Mouse (Mus musculus): ENCODE data around the gene Wdr93.
"Not testable (repeated sequence)": the region's sequence is repeated elsewhere in the genome, so short reads cannot be mapped to it uniquely, and the experiment has no call there.

Gene Wdr93

DNA sequence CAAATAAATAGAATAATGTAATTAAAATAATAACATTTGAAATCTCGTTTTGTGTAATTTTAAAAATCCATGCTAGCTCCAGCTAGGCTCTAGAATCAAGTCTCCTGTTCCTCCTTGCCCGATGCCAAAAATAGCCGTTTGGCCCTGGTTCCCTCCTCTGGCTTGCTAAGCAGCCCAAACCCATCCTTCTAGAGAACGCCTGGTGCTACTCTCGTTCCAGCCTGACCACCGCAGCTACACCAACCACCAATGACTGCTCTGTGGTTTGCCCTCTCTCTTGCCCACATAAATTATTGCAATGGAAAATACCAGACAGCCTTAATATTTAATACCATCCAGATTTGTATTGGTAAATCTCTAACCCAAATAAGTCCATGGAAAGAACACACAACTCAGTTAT, 4.7 kb downstream of the Wdr93 start:
- no peak for DNase-seq (ENCODE audit: low read depth, low spot score)

DNA sequence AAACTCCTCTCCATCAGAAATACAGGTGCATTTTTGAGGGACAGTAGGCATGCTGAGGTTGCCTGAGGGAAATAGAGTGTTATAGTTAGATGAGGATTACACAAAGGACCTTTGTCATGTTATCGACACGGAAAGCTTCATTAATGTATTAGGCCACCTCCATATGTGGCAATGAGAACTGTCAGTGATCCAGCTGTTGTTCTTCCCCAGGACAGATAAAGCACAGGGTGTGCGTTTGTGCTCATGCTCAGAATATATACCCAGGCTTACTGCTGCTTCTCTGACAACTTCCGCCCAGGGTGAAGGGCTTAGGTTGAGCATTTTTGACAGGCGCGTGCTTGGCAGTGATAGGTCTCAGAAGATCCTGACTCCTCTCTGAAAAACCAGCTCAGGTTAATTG, 6.5 kb downstream of the Wdr93 start:
- no peak for DNase-seq (ENCODE audit: low read depth, low spot score)

GRCm38 (mm10) chr7:79756334-79756733, 13.4 kb downstream of the Wdr93 start:
- DNase-seq (ENCODE audit: low read depth, low spot score) = no peak

DNA sequence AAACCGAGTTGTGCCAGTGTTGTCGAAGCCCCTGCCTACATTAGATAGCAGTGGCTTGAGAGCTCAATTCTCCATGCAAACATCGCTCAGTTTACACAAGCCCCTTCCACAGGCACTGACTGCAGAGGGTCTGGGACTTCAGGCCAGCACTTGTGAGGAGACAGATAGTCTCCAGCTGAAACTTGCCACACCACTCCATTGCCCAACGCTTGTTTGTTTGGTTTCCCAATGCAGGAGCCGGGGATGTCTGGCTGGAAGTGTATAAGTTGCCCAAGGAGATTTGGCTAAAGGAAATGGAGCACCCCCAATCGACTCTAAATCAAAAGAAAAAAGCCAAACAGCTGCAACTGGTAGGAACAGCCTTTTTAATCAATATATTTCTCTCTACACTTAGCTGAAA, 15.2 kb downstream of the Wdr93 start:
- no peak for DNase-seq (ENCODE audit: low read depth, low spot score)

GRCm38 (mm10) chr7:79759766-79760165, 16.8 kb downstream of the Wdr93 start:
- DNase-seq (ENCODE audit: low read depth, low spot score) = no peak

- DNase-seq (ENCODE audit: low read depth, low spot score) = no peak
These were observed 18.3 kb downstream of the Wdr93 start for GRCm38 (mm10) chr7:79761124-79761876.

- no peak for DNase-seq (ENCODE audit: low read depth, low spot score)
These were observed 19.1 kb downstream of the Wdr93 start for GRCm38 (mm10) chr7:79762106-79762505.

- no peak for DNase-seq (ENCODE audit: low read depth, low spot score)
These were observed 23.0 kb downstream of the Wdr93 start for GRCm38 (mm10) chr7:79765991-79766390.

DNA sequence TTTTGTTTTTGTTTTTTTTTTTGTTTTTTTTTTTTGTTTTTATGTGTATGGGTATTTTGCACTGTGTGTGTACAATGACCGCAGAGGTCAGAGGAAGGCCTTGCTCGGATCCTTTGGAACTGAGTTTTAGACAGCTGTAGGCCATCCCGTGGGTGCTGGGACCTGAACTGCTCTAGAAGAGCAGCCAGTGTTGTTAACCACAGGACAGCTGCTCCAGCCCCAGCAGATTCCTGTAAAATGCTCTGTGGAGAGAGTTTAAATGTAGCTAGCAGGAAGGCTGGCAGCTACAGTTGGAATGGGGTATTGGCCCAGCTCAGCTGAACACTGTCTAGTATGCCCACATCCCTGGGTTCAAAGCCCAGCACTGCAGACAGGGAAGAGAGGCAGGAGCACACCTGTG, 26.7 kb downstream of the Wdr93 start:
- no peak for DNase-seq (ENCODE audit: low read depth, low spot score)

GRCm38 (mm10) chr7:79771561-79772512, 28.9 kb downstream of the Wdr93 start:
- DNase-seq (ENCODE audit: low read depth, low spot score) = peak; percentile 64

- DNase-seq (ENCODE audit: low read depth, low spot score) = peak; percentile 77
These were observed 38.0 kb downstream of the Wdr93 start for GRCm38 (mm10) chr7:79780647-79781626.

GRCm38 (mm10) chr7:79781826-79782515, 39.0 kb downstream of the Wdr93 start:
- DNase-seq (ENCODE audit: low read depth, low spot score) = no peak

DNA sequence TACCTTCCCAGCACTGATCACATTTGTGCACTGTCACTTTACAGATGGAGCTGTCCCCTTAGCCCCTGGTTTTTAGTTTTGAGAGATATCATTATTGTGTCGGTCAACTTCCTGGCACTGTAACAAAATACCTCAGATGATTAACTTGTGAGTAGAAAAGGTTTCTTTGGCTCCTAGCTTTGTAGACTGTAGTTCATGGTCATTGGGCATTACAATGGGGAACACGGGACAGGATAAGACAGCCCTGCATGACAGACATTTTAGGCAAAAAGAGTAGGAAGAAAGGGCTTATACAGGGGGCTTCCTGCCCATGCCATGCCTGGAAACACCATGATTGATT, 39.5 kb downstream of the Wdr93 start:
- no peak for DNase-seq (ENCODE audit: low read depth, low spot score)

DNA sequence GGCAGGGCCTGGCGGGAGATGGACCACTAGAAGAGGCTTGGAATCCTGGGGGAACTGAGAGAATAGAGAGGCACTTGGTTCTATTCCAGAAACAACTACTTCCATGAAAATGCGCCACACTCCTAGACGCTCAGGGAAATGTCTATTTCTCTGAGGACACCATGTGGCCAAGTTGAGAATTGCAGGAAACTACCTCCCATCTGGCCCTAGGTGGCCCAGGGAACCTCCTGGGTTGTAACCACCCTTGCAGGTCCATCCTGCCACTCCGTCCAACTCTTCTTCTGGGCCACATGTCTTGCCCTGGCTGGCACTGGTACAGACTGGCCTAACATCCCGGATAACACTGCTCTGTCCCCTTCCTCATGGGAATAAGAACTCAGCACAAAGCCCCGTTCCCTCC, 43.3 kb downstream of the Wdr93 start:
- DNase-seq (ENCODE audit: low read depth, low spot score) = peak; percentile 80

GRCm38 (mm10) chr7:79789812-79790211, 46.8 kb downstream of the Wdr93 start:
- not testable (repeated sequence) for DNase-seq (ENCODE audit: low read depth, low spot score)

DNA sequence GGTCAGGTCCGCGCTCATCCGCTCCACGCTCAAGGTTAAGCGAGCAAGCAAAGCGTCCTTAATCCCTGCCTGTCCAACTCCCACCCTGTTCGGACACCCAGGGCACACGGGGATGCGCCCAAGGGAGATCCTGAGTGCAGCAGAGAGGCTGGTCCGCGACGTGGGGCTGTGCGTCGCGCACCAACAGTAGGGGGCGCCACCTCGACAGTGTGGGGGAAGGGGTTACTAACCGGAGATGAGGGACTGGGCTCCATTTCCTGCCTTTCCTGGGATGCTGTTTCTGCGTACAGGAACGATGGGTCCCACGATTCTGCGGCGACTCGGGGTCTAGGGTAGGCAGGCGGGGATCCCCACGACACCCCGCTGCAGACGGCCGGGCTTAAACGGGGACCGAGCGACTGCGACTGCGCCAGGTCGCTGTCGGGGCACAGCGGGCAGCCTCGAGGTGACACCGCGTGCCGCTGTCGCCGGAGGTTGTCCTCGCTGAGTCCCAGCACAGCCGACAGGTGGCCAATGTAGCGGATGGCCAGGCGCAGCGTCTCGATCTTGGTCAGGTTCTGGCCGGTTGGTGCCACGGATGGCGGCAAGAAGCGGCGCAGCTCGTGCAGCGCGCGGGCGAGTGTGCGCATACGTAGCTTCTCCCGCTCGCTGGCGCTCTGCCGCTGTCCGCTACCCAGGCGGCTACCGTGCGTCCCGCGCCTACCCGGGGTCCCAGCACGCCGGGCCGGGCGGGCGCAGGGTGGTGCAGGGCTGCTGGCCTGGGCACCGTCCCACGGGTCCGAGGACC, 49.9 kb downstream of the Wdr93 start:
- peak; percentile 59 for DNase-seq (ENCODE audit: low read depth, low spot score)

- DNase-seq (ENCODE audit: low read depth, low spot score) = no peak
These were observed 50.7 kb downstream of the Wdr93 start, which contains the start of gene Mesp1 for GRCm38 (mm10) chr7:79793688-79794087. Gene Mesp1, minus strand, starts transcription at chr7:79793788.

DNA sequence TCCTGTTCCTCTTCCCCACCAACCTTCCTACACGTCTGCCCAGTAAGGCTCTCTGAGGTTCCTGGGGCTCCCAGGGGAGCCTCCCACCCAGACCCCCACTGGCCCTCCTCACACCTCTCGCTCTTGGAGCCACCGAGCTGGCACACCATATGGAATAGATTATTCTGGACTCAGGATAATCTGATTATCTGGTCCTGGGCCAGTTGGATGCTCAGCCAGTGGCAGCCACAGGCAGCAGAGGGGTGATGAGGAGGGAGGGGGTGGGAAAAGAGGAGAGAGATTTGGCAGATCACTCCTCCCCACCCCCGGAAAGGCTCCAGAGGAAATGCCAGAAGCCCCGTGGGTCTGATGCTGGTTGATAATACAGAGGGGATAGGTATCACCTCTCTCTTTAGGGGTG, 55.6 kb downstream of the Wdr93 start:
- DNase-seq (ENCODE audit: low read depth, low spot score) = no peak

- peak; percentile 76 for DNase-seq (ENCODE audit: low read depth, low spot score)
These were observed 56.1 kb downstream of the Wdr93 start for GRCm38 (mm10) chr7:79799048-79799447.

- DNase-seq (ENCODE audit: low read depth, low spot score) = peak; percentile 63
These were observed 56.5 kb downstream of the Wdr93 start for GRCm38 (mm10) chr7:79799506-79799905.

Data from R1 (cell line).